Mouse (Mus musculus) midbrain, embryonic 14.5 days (tissue): Measurements from ENCODE around the gene D130043K22Rik. TPM values are rescaled to one million over a fixed set of nuclear protein-coding genes. Genes with fewer than 3 reads are reported as not detected.

Source experiments
- ATAC-seq: fragments of 200-750 bp; cut with Nextera tagmentation; 2 replicates; pipeline ENCODE4 v1.8.0; 2017; ENCODE audit warnings: moderate number of reproducible peaks, moderate library complexity; ENCODE audit not compliant: low FRiP score, low TSS enrichment
- DNase-seq: peaks from one replicate; pipeline ENCODE4 v3.0.0-alpha.2; 2015
- H3K27ac ChIP-seq: fragments of 300-500 bp; sonication (generic); replicated peaks from 2 replicates; pipeline ENCODE4 v1.5.1; 2014; ENCODE audit warnings: mild to moderate bottlenecking, low read depth, low read length, moderate library complexity
- H3K27me3 ChIP-seq: fragments of 300-500 bp; sonication (generic); 2 replicates; pipeline ENCODE4 v1.6.1; 2014; ENCODE audit warnings: low read length, control low read depth, mixed read lengths; ENCODE audit not compliant: control insufficient read depth, insufficient read depth
- H3K36me3 ChIP-seq: fragments of 300-500 bp; sonication (generic); 2 replicates; pipeline ENCODE4 v1.6.1; 2014; ENCODE audit warnings: low read length, control low read depth; ENCODE audit not compliant: control insufficient read depth, insufficient read depth
- H3K4me1 ChIP-seq: fragments of 300-500 bp; sonication (generic); 2 replicates; pipeline ENCODE4 v1.6.1; 2014; ENCODE audit warnings: mild to moderate bottlenecking, antibody characterized with exemption, low read length, control low read depth; ENCODE audit not compliant: control insufficient read depth, insufficient read depth
- H3K4me2 ChIP-seq: fragments of 300-500 bp; sonication (generic); 2 replicates; pipeline ENCODE4 v1.6.1; 2014; ENCODE audit warnings: mild to moderate bottlenecking, low read length, moderate library complexity
- H3K4me3 ChIP-seq: fragments of 300-500 bp; sonication (generic); replicated peaks from 2 replicates; pipeline ENCODE4 v1.5.1; 2014; ENCODE audit warnings: low read depth, low read length
- H3K9ac ChIP-seq: fragments of 300-500 bp; sonication (generic); replicated peaks from 2 replicates; pipeline ENCODE4 v1.6.1; 2014; ENCODE audit warnings: mild to moderate bottlenecking, low read length, moderate library complexity
- H3K9me3 ChIP-seq: fragments of 300-500 bp; sonication (generic); 2 replicates; pipeline ENCODE4 v1.6.1; 2016; ENCODE audit warnings: low read length, control low read depth, mixed read lengths; ENCODE audit not compliant: control insufficient read depth
- WGBS: fragments of 180-500 bp; shearing (Covaris S2); extraction: QIAGEN DNeasy Blood & Tissue Kit; methylation state at CpG from one replicate; pipeline ENCODE4 v1.1.7; 2014; 5-methylcytosine and 5-hydroxymethylcytosine counted together
- polyA plus RNA-seq: library from polyadenylated mRNA; unstranded; fragments of >200 nt; fragmentation: Nextera tagmentation; extraction: Ambion mirVana; gene quantifications from 2 replicates; pipeline ENCODE4 v1.2.1, GENCODE M21; 2014

Gene D130043K22Rik
- polyA plus RNA-seq, 1 experiment from 2014 or later: 4.2 TPM

- no peaks in the 10 kb centered on the region for H3K9me3 ChIP-seq
- H3K4me1 ChIP-seq: no peaks in the 10 kb centered on the region; the same call in 1 of the 2 replicates
- H3K27ac ChIP-seq: no peak overlapping the region
- 92% methylated on average over 3 of the region's 3 CpGs for WGBS
- no peak overlapping the region for H3K4me3 ChIP-seq
- H3K27me3 ChIP-seq: no peaks in the 10 kb centered on the region
- ATAC-seq (no peak), DNase-seq (no peak)
- H3K4me2 ChIP-seq: no peak overlapping the region
- H3K9ac ChIP-seq: no peak overlapping the region
- H3K36me3 ChIP-seq: peaks cover 24% of the 10 kb centered on the region
Observed at GRCm38 (mm10) chr13:24841702-24842101, 3.2 kb upstream of the D130043K22Rik start.

GRCm38 (mm10) chr13:24849318-24849717 lies 4.4 kb downstream of the D130043K22Rik start:
- ATAC-seq (no peak), DNase-seq (no peak)
- Histone ChIP-seq H3K4me1 (no peaks in the 10 kb centered on the region; the same call in 1 of the 2 replicates), H3K27me3 (no peaks in the 10 kb centered on the region), H3K4me2 (no peak overlapping the region), H3K9ac (no peak overlapping the region), H3K4me3 (no peak overlapping the region), H3K9me3 (no peaks in the 10 kb centered on the region), H3K36me3 (no peaks in the 10 kb centered on the region), H3K27ac (no peak overlapping the region)
- 86% methylated on average over 4 of the region's 4 CpGs for WGBS

- no peaks in the 10 kb centered on the region for H3K36me3 ChIP-seq
- no peak for ATAC-seq
- H3K27me3 ChIP-seq: no peaks in the 10 kb centered on the region
- no peak for DNase-seq
- H3K4me3 ChIP-seq: no peak overlapping the region
- 94% methylated on average over 2 of the region's 2 CpGs for WGBS
- no peaks in the 10 kb centered on the region for H3K4me1 ChIP-seq
- H3K9ac ChIP-seq: no peak overlapping the region
- H3K27ac ChIP-seq: no peak overlapping the region
- H3K4me2 ChIP-seq: no peak overlapping the region
- H3K9me3 ChIP-seq: no peaks in the 10 kb centered on the region
Observed at GRCm38 (mm10) chr13:24851989-24852388, 7.1 kb downstream of the D130043K22Rik start.

- Histone ChIP-seq H3K9ac (no peak overlapping the region), H3K4me2 (no peak overlapping the region), H3K4me3 (no peak overlapping the region), H3K27me3 (no peaks in the 10 kb centered on the region), H3K27ac (no peak overlapping the region), H3K36me3 (no peaks in the 10 kb centered on the region), H3K4me1 (no peaks in the 10 kb centered on the region), H3K9me3 (no peaks in the 10 kb centered on the region)
- WGBS: 87% methylated on average over 3 of the region's 3 CpGs
- DNase-seq (no peak), ATAC-seq (no peak)
Observed at GRCm38 (mm10) chr13:24852570-24852969, 7.6 kb downstream of the D130043K22Rik start.

- H3K4me3 ChIP-seq: no peak overlapping the region
- no peak overlapping the region for H3K4me2 ChIP-seq
- no peak overlapping the region for H3K9ac ChIP-seq
- no peaks in the 10 kb centered on the region for H3K9me3 ChIP-seq
- H3K36me3 ChIP-seq: no peaks in the 10 kb centered on the region
- DNase-seq: no peak
- no peaks in the 10 kb centered on the region for H3K27me3 ChIP-seq
- ATAC-seq: no peak
- no peaks in the 10 kb centered on the region for H3K4me1 ChIP-seq
- H3K27ac ChIP-seq: no peak overlapping the region
Observed at GRCm38 (mm10) chr13:24859115-24859514, 14.2 kb downstream of the D130043K22Rik start.

- H3K4me2 ChIP-seq: no peak overlapping the region
- no peaks in the 10 kb centered on the region for H3K36me3 ChIP-seq
- ATAC-seq (no peak), DNase-seq (no peak)
- 82% methylated on average over 12 of the region's 12 CpGs for WGBS
- no peak overlapping the region for H3K27ac ChIP-seq
- H3K4me1 ChIP-seq: no peaks in the 10 kb centered on the region
- H3K9ac ChIP-seq: no peak overlapping the region
- H3K9me3 ChIP-seq: no peaks in the 10 kb centered on the region
- no peaks in the 10 kb centered on the region for H3K27me3 ChIP-seq
- no peak overlapping the region for H3K4me3 ChIP-seq
Observed at GRCm38 (mm10) chr13:24861084-24861483, 16.1 kb downstream of the D130043K22Rik start.

GRCm38 (mm10) chr13:24862021-24862420 lies 17.1 kb downstream of the D130043K22Rik start:
- Histone ChIP-seq H3K4me1 (no peaks in the 10 kb centered on the region), H3K27me3 (no peaks in the 10 kb centered on the region), H3K9ac (no peak overlapping the region), H3K4me3 (no peak overlapping the region), H3K27ac (no peak overlapping the region), H3K4me2 (no peak overlapping the region), H3K36me3 (no peaks in the 10 kb centered on the region), H3K9me3 (no peaks in the 10 kb centered on the region)
- 89% methylated on average over 7 of the region's 7 CpGs for WGBS
- ATAC-seq (no peak), DNase-seq (no peak)

- Histone ChIP-seq H3K4me2 (no peak overlapping the region), H3K9me3 (no peaks in the 10 kb centered on the region), H3K9ac (no peak overlapping the region), H3K27ac (no peak overlapping the region), H3K4me3 (no peak overlapping the region), H3K27me3 (no peaks in the 10 kb centered on the region), H3K36me3 (no peaks in the 10 kb centered on the region), H3K4me1 (no peaks in the 10 kb centered on the region)
- DNase-seq (peak; percentile 19), ATAC-seq (no peak)
- WGBS: 64% methylated on average over 7 of the region's 7 CpGs
Observed at GRCm38 (mm10) chr13:24862520-24862919, 17.6 kb downstream of the D130043K22Rik start.

GRCm38 (mm10) chr13:24866430-24867402 lies 21.8 kb downstream of the D130043K22Rik start:
- no peak for DNase-seq
- Histone ChIP-seq H3K27me3 (no peaks in the 10 kb centered on the region), H3K27ac (no peak overlapping the region), H3K4me2 (no peak overlapping the region), H3K9me3 (no peaks in the 10 kb centered on the region), H3K9ac (no peak overlapping the region), H3K36me3 (no peaks in the 10 kb centered on the region), H3K4me3 (no peak overlapping the region), H3K4me1 (no peaks in the 10 kb centered on the region)
- no peak for ATAC-seq
- WGBS: 61% methylated on average over 9 of the region's 9 CpGs
